Mouse (Mus musculus) hindbrain, embryonic 15.5 days (tissue): Measurements from ENCODE around the gene Iscu. TPM values are rescaled to one million over a fixed set of nuclear protein-coding genes. Genes with fewer than 3 reads are reported as not detected.

Experiments
- ATAC-seq: fragments of 200-750 bp; cut with Nextera tagmentation; 2 replicates; pipeline ENCODE4 v1.8.0; 2017; ENCODE audit warnings: low read depth, moderate number of reproducible peaks, moderate TSS enrichment; ENCODE audit not compliant: low FRiP score
- H3K27ac ChIP-seq: fragments of 300-500 bp; sonication (generic); replicated peaks from 2 replicates; pipeline ENCODE4 v1.5.1; 2015; ENCODE audit warnings: mild to moderate bottlenecking, inconsistent platforms
- H3K27me3 ChIP-seq: fragments of 300-500 bp; sonication (generic); 2 replicates; pipeline ENCODE4 v1.6.1; 2015; ENCODE audit warnings: control low read depth, inconsistent platforms
- H3K36me3 ChIP-seq: fragments of 300-500 bp; sonication (generic); 2 replicates; pipeline ENCODE4 v1.6.1; 2015; ENCODE audit warnings: control low read depth, inconsistent platforms
- H3K4me1 ChIP-seq: fragments of 300-500 bp; sonication (generic); replicated peaks from 2 replicates; pipeline ENCODE4 v1.6.1; 2015; ENCODE audit warnings: control low read depth, inconsistent platforms
- H3K4me2 ChIP-seq: fragments of 300-500 bp; sonication (generic); 2 replicates; pipeline ENCODE4 v1.6.1; 2015; ENCODE audit warnings: moderate library complexity, mild to moderate bottlenecking, inconsistent platforms
- H3K4me3 ChIP-seq: fragments of 300-500 bp; sonication (generic); 2 replicates; pipeline ENCODE4 v1.5.1; 2015; ENCODE audit warnings: mild to moderate bottlenecking, inconsistent platforms
- H3K9ac ChIP-seq: fragments of 300-500 bp; sonication (generic); 2 replicates; pipeline ENCODE4 v1.6.1; 2015; ENCODE audit warnings: inconsistent platforms
- H3K9me3 ChIP-seq: fragments of 300-500 bp; sonication (generic); 2 replicates; pipeline ENCODE4 v1.6.1; 2016; ENCODE audit warnings: control low read depth, inconsistent platforms
- WGBS: fragments of 180-500 bp; shearing (Covaris S2); methylation state at CpG from one replicate; pipeline ENCODE4 v1.1.7; 2015; 5-methylcytosine and 5-hydroxymethylcytosine counted together
- polyA plus RNA-seq: library from polyadenylated mRNA; unstranded; fragments of >200 nt; fragmentation: Nextera tagmentation; extraction: Ambion mirVana; gene quantifications from 2 replicates; pipeline ENCODE4 v1.2.1, GENCODE M21; 2015

Iscu gene
- 87.6 and 89.9 TPM in 2 replicates for polyA plus RNA-seq

GRCm38 (mm10) chr5:113772450-113772895 lies at the start of gene Iscu, which contains the start of gene Sart3:
Gene Iscu (plus strand): TSS chr5:113772748.
Gene Sart3 (minus strand): TSS chr5:113772510.
- Histone ChIP-seq H3K4me3 (peak within 1 kb of the TSS; percentile 93), H3K4me1 (peaks cover 33% of the 10 kb centered on the region), H3K36me3 (peaks cover 29% of the 10 kb centered on the region), H3K9ac (peak within 1 kb of the TSS; percentile 80), H3K9me3 (no peaks in the 10 kb centered on the region), H3K4me2 (peak within 1 kb of the TSS; percentile 97), H3K27ac (peak within 1 kb of the TSS; percentile 99), H3K27me3 (no peaks in the 10 kb centered on the region)
- ATAC-seq, result peak; percentile 87
- WGBS, result under 1% methylated on average over 46 of the region's 49 CpGs

DNA sequence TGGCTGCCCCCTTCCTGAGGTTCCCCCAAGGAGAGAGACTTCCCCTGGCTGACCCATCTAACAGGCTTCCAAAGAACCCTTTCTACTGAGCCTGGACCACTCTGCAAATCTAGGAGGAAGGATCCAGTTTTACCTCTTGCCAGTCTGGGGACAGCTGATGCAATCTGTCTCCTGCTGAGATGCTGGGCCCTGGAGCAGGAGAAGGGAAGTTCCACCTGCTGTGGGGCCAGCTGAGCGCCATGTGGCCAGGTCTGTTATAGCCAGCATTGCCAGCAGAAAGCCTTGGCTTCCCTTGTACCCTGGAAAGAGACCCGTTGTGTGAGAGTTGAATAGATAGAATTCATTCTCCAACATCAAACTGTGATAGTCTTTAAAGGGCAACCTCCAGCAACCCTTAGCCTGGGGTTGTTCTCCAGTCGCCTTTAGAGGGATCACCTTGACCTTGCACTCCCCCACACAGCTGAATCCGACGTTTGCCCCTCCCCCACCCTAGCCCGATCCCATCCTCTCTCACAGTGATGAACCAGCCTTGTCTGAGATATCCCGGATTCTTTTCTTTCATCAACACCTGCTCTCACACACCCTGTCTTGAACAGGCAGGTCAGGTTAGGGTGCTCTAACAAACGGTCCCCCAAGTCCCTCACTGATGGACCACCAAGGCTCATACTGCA lies 48.8 kb upstream of the Iscu start:
- ATAC-seq, result no peak
- Histone ChIP-seq H3K9ac (no peak overlapping the region), H3K27me3 (no peaks in the 10 kb centered on the region), H3K4me3 (no peak overlapping the region), H3K36me3 (no peaks in the 10 kb centered on the region), H3K27ac (no peak overlapping the region), H3K9me3 (no peaks in the 10 kb centered on the region), H3K4me2 (no peak overlapping the region), H3K4me1 (peaks cover 20% of the 10 kb centered on the region)
- WGBS, result 35% methylated on average over 8 of the region's 8 CpGs

GRCm38 (mm10) chr5:113724446-113724845 lies 48.1 kb upstream of the Iscu start, which contains the start of gene 1700069L16Rik:
Gene 1700069L16Rik (minus strand): TSS chr5:113724772.
- H3K27me3 ChIP-seq, result no peaks in the 10 kb centered on the region
- H3K4me3 ChIP-seq, result no peak within 1 kb of the TSS
- WGBS, result 3% methylated on average over 15 of the region's 15 CpGs
- H3K4me1 ChIP-seq, result peaks cover 14% of the 10 kb centered on the region; the same call in 1 of the 2 replicates
- no peak within 1 kb of the TSS for H3K9ac ChIP-seq
- H3K4me2 ChIP-seq, result no peak within 1 kb of the TSS
- no peak within 1 kb of the TSS for H3K27ac ChIP-seq
- peak; percentile 69 for ATAC-seq
- no peaks in the 10 kb centered on the region for H3K9me3 ChIP-seq
- H3K36me3 ChIP-seq, result no peaks in the 10 kb centered on the region

DNA sequence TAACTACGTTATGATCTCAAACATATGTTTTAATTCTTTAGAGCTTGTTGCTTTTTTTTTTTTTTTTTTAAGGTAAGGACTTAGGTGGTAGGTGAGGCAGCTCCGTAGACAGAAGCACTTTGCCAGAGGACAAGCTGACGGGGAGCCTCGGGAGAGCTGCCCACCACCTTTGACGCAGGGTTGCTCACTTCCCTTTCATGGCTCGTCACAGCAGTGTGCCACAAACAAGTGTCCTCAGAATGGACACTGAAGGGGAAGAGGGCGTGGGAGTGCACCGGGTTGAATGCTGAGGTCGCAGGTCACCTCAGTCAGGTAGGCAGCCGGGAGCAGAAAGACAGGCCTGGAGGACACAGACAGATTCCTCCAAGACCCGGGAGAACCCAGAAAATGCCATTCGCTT lies 47.1 kb upstream of the Iscu start:
- no peak overlapping the region for H3K27ac ChIP-seq
- peaks cover 15% of the 10 kb centered on the region for H3K4me1 ChIP-seq
- no peak overlapping the region for H3K4me2 ChIP-seq
- H3K9me3 ChIP-seq, result no peaks in the 10 kb centered on the region
- H3K9ac ChIP-seq, result no peak overlapping the region
- no peaks in the 10 kb centered on the region for H3K27me3 ChIP-seq
- ATAC-seq, result no peak
- no peaks in the 10 kb centered on the region for H3K36me3 ChIP-seq
- WGBS, result 56% methylated on average over 12 of the region's 12 CpGs
- H3K4me3 ChIP-seq, result no peak overlapping the region

DNA sequence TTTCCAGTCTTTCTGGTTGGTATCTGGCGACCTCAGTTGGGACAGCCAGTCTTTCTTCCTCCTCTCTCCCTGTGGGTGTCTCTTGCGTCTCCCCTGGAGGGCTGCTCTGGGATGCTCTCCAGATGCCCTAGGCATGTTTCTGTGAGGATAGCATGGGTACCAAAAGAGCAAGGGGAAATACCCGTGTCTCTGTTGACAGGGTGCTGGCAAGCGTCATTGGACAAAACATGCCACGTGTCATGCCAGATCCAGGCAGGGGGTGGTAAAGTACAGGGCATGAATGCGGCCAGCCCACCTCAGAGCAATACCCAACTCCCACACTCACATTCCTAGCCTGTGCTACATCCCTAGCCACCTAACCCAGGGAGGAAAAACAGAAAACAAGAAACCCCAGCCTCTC lies 45.9 kb upstream of the Iscu start:
- Histone ChIP-seq H3K27me3 (no peaks in the 10 kb centered on the region), H3K4me1 (peaks cover 22% of the 10 kb centered on the region), H3K27ac (no peak overlapping the region), H3K4me2 (no peak overlapping the region), H3K9me3 (no peaks in the 10 kb centered on the region), H3K36me3 (no peaks in the 10 kb centered on the region), H3K9ac (no peak overlapping the region), H3K4me3 (no peak overlapping the region)
- no peak for ATAC-seq
- 77% methylated on average over 6 of the region's 6 CpGs for WGBS

DNA sequence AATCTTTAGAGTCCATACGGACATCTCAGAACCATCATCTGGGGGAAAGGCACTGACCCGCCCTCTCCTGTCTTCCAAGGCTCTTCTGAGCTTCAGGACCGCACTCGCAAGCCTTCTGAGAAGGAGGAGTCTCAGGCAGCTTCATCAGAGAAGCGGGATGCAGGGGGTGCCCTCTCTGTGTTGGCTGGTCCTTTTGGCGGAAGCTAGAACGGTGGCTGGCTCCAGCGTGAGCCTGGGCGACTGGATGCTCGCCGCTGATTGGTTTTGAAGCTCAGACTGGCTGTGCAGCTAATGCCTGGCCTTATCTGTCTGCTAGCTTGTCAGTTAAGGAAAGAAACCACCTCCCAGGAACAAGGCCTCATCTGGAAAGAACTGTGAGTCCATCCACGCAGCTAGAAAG lies 45.3 kb upstream of the Iscu start:
- no peaks in the 10 kb centered on the region for H3K36me3 ChIP-seq
- ATAC-seq, result no peak
- H3K4me3 ChIP-seq, result no peak overlapping the region
- H3K4me2 ChIP-seq, result no peak overlapping the region
- no peak overlapping the region for H3K9ac ChIP-seq
- peaks cover 22% of the 10 kb centered on the region for H3K4me1 ChIP-seq
- H3K27ac ChIP-seq, result no peak overlapping the region
- WGBS, result 69% methylated on average over 12 of the region's 12 CpGs
- H3K9me3 ChIP-seq, result no peaks in the 10 kb centered on the region
- H3K27me3 ChIP-seq, result no peaks in the 10 kb centered on the region

GRCm38 (mm10) chr5:113728011-113728410 lies 44.5 kb upstream of the Iscu start:
- WGBS, result 80% methylated on average over 7 of the region's 7 CpGs

DNA sequence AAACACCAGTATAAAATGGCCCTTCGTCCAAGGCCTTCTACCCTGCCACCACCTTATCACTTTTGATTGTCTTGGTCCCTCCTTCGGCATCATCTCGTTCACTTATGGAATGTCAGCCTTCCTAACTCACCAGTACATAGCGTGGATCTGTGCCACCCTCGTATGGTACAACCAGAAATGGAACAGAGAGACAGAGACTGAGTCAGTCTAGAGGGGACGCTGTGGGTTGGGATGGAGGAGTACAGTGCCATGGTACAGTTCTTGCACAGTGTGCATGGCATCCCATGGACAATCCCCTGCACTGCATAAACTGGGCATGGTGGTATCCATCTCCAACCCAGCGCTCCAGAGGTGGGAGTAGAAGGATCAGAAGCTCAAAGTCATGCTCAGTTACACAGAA lies 43.9 kb upstream of the Iscu start:
- Histone ChIP-seq H3K4me2 (no peak overlapping the region), H3K4me3 (no peak overlapping the region), H3K27ac (no peak overlapping the region), H3K9me3 (no peaks in the 10 kb centered on the region), H3K27me3 (no peaks in the 10 kb centered on the region), H3K9ac (no peak overlapping the region), H3K36me3 (no peaks in the 10 kb centered on the region), H3K4me1 (peaks cover 17% of the 10 kb centered on the region)
- ATAC-seq, result no peak
- 88% methylated on average over 7 of the region's 7 CpGs for WGBS

More at GRCm38 (mm10) chr5:113728011-113728410, 44.5 kb upstream of the Iscu start:
- ATAC-seq, result no peak
- Histone ChIP-seq H3K4me2 (no peak overlapping the region), H3K36me3 (no peaks in the 10 kb centered on the region), H3K27me3 (no peaks in the 10 kb centered on the region), H3K4me1 (peaks cover 22% of the 10 kb centered on the region), H3K9me3 (no peaks in the 10 kb centered on the region), H3K4me3 (no peak overlapping the region), H3K27ac (no peak overlapping the region), H3K9ac (no peak overlapping the region)

- WGBS, result 61% methylated on average over 7 of the region's 7 CpGs
- H3K9me3 ChIP-seq, result no peaks in the 10 kb centered on the region
- H3K9ac ChIP-seq, result no peak overlapping the region
- no peak overlapping the region; the same call in 1 of the 2 replicates for H3K4me2 ChIP-seq
- no peak for ATAC-seq
- no peaks in the 10 kb centered on the region for H3K27me3 ChIP-seq
- H3K4me1 ChIP-seq, result peaks cover 18% of the 10 kb centered on the region
- H3K36me3 ChIP-seq, result no peaks in the 10 kb centered on the region
- H3K27ac ChIP-seq, result 0 out of 2 replicates have a peak overlapping the region, but pooled peaks have one; percentile 35
- H3K4me3 ChIP-seq, result no peak overlapping the region
These were observed 41.9 kb upstream of the Iscu start for GRCm38 (mm10) chr5:113730641-113731121.

GRCm38 (mm10) chr5:113731174-113731573 lies 41.4 kb upstream of the Iscu start:
- Histone ChIP-seq H3K36me3 (no peaks in the 10 kb centered on the region), H3K4me1 (peaks cover 19% of the 10 kb centered on the region), H3K4me2 (no peak overlapping the region), H3K27me3 (no peaks in the 10 kb centered on the region), H3K9me3 (no peaks in the 10 kb centered on the region), H3K27ac (0 out of 2 replicates have a peak overlapping the region, but pooled peaks have one; percentile 35), H3K9ac (no peak overlapping the region), H3K4me3 (no peak overlapping the region)
- no peak for ATAC-seq
- 91% methylated on average over 7 of the region's 7 CpGs for WGBS

GRCm38 (mm10) chr5:113732182-113732581 lies 40.4 kb upstream of the Iscu start:
- H3K27ac ChIP-seq, result no peak overlapping the region
- no peaks in the 10 kb centered on the region for H3K36me3 ChIP-seq
- no peaks in the 10 kb centered on the region for H3K9me3 ChIP-seq
- 31% methylated on average over 6 of the region's 6 CpGs for WGBS
- no peak overlapping the region for H3K4me3 ChIP-seq
- H3K27me3 ChIP-seq, result no peaks in the 10 kb centered on the region
- no peak for ATAC-seq
- no peak overlapping the region for H3K4me2 ChIP-seq
- H3K9ac ChIP-seq, result no peak overlapping the region
- peaks cover 29% of the 10 kb centered on the region for H3K4me1 ChIP-seq

GRCm38 (mm10) chr5:113734376-113734775 lies 38.2 kb upstream of the Iscu start:
- H3K4me3 ChIP-seq, result no peak overlapping the region
- peaks cover 10% of the 10 kb centered on the region for H3K36me3 ChIP-seq
- ATAC-seq, result no peak
- no peak overlapping the region for H3K4me2 ChIP-seq
- H3K9me3 ChIP-seq, result no peaks in the 10 kb centered on the region
- peaks cover 30% of the 10 kb centered on the region for H3K4me1 ChIP-seq
- no peaks in the 10 kb centered on the region for H3K27me3 ChIP-seq
- no peak overlapping the region for H3K9ac ChIP-seq
- 0 out of 2 replicates have a peak overlapping the region, but pooled peaks have one; percentile 97 for H3K27ac ChIP-seq
- WGBS, result 69% methylated on average over 5 of the region's 5 CpGs
